Mouse (Mus musculus) cortical plate, adult 2 months (tissue): ENCODE results near the gene Mydgf.

ENCODE experiments used
- CTCF ChIP-seq: fragments of 200-500 bp; IDR thresholded peaks from 2 replicates; pipeline ENCODE4 v1.5.1; 2011; ENCODE audit warnings: mild to moderate bottlenecking, control low read depth, low read length; ENCODE audit not compliant: insufficient read depth; ENCODE audit errors: extremely low read depth
- POLR2A ChIP-seq: fragments of 200-500 bp; IDR thresholded peaks from 2 replicates; pipeline ENCODE4 v1.6.1; 2011; ENCODE audit warnings: mild to moderate bottlenecking, low read length, control low read depth; ENCODE audit not compliant: insufficient read depth; ENCODE audit errors: extremely low read depth

DNA sequence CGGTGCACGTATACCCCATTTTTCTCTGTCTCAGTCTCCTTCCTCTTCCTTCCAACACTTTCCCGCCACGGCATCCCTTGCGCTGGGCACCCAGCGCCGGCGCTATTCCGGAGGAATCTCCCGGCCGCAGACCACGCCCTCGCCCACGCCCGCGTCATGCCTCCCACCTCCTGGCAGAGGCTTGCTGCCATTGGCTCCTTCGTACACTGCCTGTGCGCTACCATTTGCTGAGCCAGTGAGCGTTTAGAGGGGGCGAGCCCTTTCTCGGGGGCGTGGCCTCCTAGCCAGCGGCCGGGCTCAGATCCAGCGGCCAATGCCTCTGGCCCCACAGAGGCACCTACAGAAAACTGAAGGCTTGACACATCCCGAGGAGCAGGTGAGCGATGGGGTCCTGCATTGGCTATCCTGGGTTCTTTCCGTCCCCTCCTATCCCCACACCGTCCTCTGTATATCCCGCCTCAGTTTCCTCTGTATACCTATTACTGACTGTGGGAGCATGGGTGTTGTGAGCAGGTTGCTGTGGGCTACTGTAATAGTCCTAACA is 21.4 kb downstream of the Mydgf start, which contains the start of gene Tnfaip8l1:
- TF ChIP-seq CTCF (no peak), POLR2A (no peak; the same call in 1 of the 2 replicates)
